7 mouse cellular contexts compared by ENCODE assay signal in genomic region chr9:31030532-31031413, GRCm38 (mm10). TPM values are rescaled to one million over a fixed set of nuclear protein-coding genes. Genes with fewer than 3 reads are reported as not detected.
DNase-seq lines count a peak whose midpoint lies in the region; ATAC-seq and TF ChIP-seq lines count a peak whose summit lies in the region.

Gene Zbtb44 (plus strand): TSS chr9:31030644.

- WGBS in heart, embryonic 16.5 days: under 1% methylated on average over 67 of the region's 79 CpGs

- peaks cover 0 to 3% of the 10 kb centered on the region in 2 experiments; a peak in 1 of 4 replicates for H3K4me1 ChIP-seq in ES-E14 (ENCODE audit: control insufficient read depth in 2 of 2, insufficient read depth in 2 of 2, low read length in 2 of 2, poor library complexity in 1 of 2)
- H3K4me1 ChIP-seq in erythroblast, embryonic 14.5 days (ENCODE audit: control insufficient read depth): peaks cover 25% of the 10 kb centered on the region
- H3K4me1 ChIP-seq in heart, embryonic 16.5 days (ENCODE audit: control insufficient read depth, insufficient read depth, low read length): peaks cover 13% of the 10 kb centered on the region

- no peaks in the 10 kb centered on the region for H3K27me3 ChIP-seq in erythroblast, embryonic 14.5 days (ENCODE audit: control insufficient read depth)
- no peaks in the 10 kb centered on the region for H3K27me3 ChIP-seq in heart, embryonic 16.5 days (ENCODE audit: control insufficient read depth, insufficient read depth, low read length)

- peak within 1 kb of the TSS; percentile 95 for H3K4me3 ChIP-seq in ES-E14 (ENCODE audit: insufficient read depth in 1 of 2, low read depth in 1 of 2, low read length in 2 of 2, poor library complexity in 1 of 2, severe bottlenecking in 1 of 2)
- peak within 1 kb of the TSS; percentile 83 for H3K4me3 ChIP-seq in erythroblast, embryonic 14.5 days (replicated peaks)
- peak within 1 kb of the TSS; percentile 95 for H3K4me3 ChIP-seq in heart, embryonic 16.5 days (ENCODE audit: low read length)

- H3K9me3 ChIP-seq in ES-E14 (ENCODE audit: control insufficient read depth, insufficient read depth, low read depth, low read length): no peaks in the 10 kb centered on the region
- H3K9me3 ChIP-seq in erythroblast, embryonic 14.5 days (ENCODE audit: control insufficient read depth, low read length): no peaks in the 10 kb centered on the region
- no peaks in the 10 kb centered on the region for H3K9me3 ChIP-seq in heart, embryonic 16.5 days (replicated peaks; ENCODE audit: control insufficient read depth, low read length)

- H3K9ac ChIP-seq in ES-E14 (ENCODE audit: insufficient read depth, low read depth, low read length, poor library complexity, severe bottlenecking): peak within 1 kb of the TSS; percentile 95
- H3K9ac ChIP-seq in heart, embryonic 16.5 days (ENCODE audit: low read length): peak within 1 kb of the TSS; percentile 97

- peak within 1 kb of the TSS; percentile 90 for H3K4me2 ChIP-seq in heart, embryonic 16.5 days (ENCODE audit: low read depth, low read length)

- in situ Hi-C loops in ES-E14 (cut with MboI; ENCODE audit: low sequenced_read_pairs in 2 of 2, unreplicated experiment in 2 of 2): no loop called here

- ATAC-seq in heart, embryonic 16.5 days (replicated peaks; ENCODE audit: extremely low read depth, insufficient read depth, low FRiP score): peak; percentile 85

- H3K27ac ChIP-seq in ES-E14 (ENCODE audit: insufficient read depth, low read depth, low read length, poor library complexity, severe bottlenecking): peak within 1 kb of the TSS; percentile 93
- peak within 1 kb of the TSS; percentile 99 for H3K27ac ChIP-seq in heart, embryonic 16.5 days (ENCODE audit: low read length)

- DNase-seq in ES-E14 (ENCODE audit: low read depth, low spot score): no peak
- no peak for DNase-seq in adrenal gland, postnatal 14 days
- DNase-seq in layer of hippocampus, postnatal 10 days (ENCODE audit: low spot score in 2 of 2): peak in 1 of 2 experiments; percentile 72
- DNase-seq in lung, postnatal 10 days: peak; percentile 33
- DNase-seq in right cerebral cortex, postnatal 14 days: peak; percentile 67

- no peaks in the 10 kb centered on the region for H3K36me3 ChIP-seq in ES-E14 (ENCODE audit: control insufficient read depth, insufficient read depth, low read length, poor library complexity, severe bottlenecking)
- peaks cover 28% of the 10 kb centered on the region for H3K36me3 ChIP-seq in erythroblast, embryonic 14.5 days (ENCODE audit: control insufficient read depth)
- no peaks in the 10 kb centered on the region for H3K36me3 ChIP-seq in heart, embryonic 16.5 days (ENCODE audit: control insufficient read depth, insufficient read depth)

TF ChIP-seq in ES-E14, 5 proteins besides CTCF, POLR2A, EP300 and RAD21:
- TF ChIP-seq ZC3H11A (IDR thresholded peaks at IDR 0.05; ENCODE audit: borderline replicate concordance, low read depth, low read length) (no peak), HCFC1 (IDR thresholded peaks at IDR 0.05; ENCODE audit: borderline replicate concordance, insufficient read depth, low read length) (peak; percentile 25; the same call in 1 of the 2 replicates), MAFK (IDR thresholded peaks at IDR 0.05; ENCODE audit: insufficient read depth, low read depth, low read length) (0 out of 2 replicates have a peak, but pooled peaks have one; percentile 3)

RNA-seq across cellular contexts. Expression of gene Zbtb44, which starts in this region (rescaled TPM):
- total RNA-seq in ES-E14 (2012; rRNA removed): 33.1 and 33.7 TPM in 2 replicates
- 44.2 and 46.1 TPM in 2 replicates for total RNA-seq in adrenal gland, postnatal 14 days (2021)
- polyA plus RNA-seq in erythroblast, embryonic 14.5 days (2012): 0.62 and 0.66 TPM in 2 replicates
- 6.3 and 6.5 TPM in 2 replicates for polyA plus RNA-seq in heart, embryonic 16.5 days (2015; fragmentation: Nextera tagmentation; extraction: Ambion mirVana)
- total RNA-seq in layer of hippocampus, postnatal 10 days (2021): 10 to 100 TPM; 34.6 to 35.7 TPM

Comparison
In these comparisons a context has a peak if more than half of its experiments do, and no peak if none do; other contexts are left out.
1. DNase-seq: peak in lung, postnatal 10 days (single experiment) and right cerebral cortex, postnatal 14 days (single experiment); none in ES-E14 (single experiment) and adrenal gland, postnatal 14 days (single experiment).
2. Peak in every context shown above with its lines, with median percentiles within 50 percentile points of each other: H3K4me3 ChIP-seq.